Mouse (Mus musculus) brain, embryonic 14.5 days (tissue): Measurements from ENCODE around the gene Wdr6.

Experiments
- CTCF ChIP-seq: fragments of 200-500 bp; IDR thresholded peaks from 2 replicates; pipeline ENCODE4 v1.5.1; 2012; ENCODE audit warnings: inconsistent platforms, mild to moderate bottlenecking, moderate library complexity, borderline replicate concordance; ENCODE audit not compliant: insufficient read depth, insufficient read length; ENCODE audit errors: extremely low read depth
- POLR2A ChIP-seq: fragments of 200-500 bp; IDR thresholded peaks from 2 replicates; pipeline ENCODE4 v1.6.1; 2012; ENCODE audit warnings: mild to moderate bottlenecking, inconsistent platforms, borderline replicate concordance; ENCODE audit not compliant: poor library complexity, insufficient read depth, insufficient read length, severe bottlenecking; ENCODE audit errors: extremely low read depth

GRCm38 (mm10) chr9:108617301-108617700 is 38.8 kb upstream of the Wdr6 start:
- TF ChIP-seq CTCF (no peak), POLR2A (no peak)
